Mouse (Mus musculus) fibroblast of lung, adult 2 months (primary cell): Measurements from ENCODE around the gene Tmco4.
"Not testable (repeated sequence)": the region's sequence is repeated elsewhere in the genome, so short reads cannot be mapped to it uniquely, and the experiment has no call there.

Source experiments
- DNase-seq: peaks from one replicate; pipeline ENCODE4 v3.0.0-alpha.2; 2011; ENCODE audit warnings: low read depth

Tmco4 gene

DNA sequence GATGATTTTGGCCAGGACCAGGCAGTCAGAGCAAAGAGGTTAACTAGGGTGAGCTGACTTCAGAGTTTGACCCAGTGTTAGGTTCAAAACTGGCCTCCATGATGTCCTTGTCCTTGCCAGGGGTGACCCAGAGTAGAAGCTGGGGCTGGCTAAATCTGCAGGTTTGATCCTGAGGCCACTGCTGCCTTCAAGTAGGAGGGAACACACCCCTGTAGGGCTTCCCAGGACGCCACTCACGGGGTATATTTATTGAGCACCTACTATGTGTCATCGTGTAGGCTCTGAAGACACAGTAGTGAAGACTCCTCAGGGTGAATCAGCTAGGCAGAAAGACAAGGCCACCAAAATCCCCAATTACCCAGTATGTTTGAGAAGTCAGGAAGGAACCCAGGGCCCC, 1.0 kb downstream of the Tmco4 start:
- DNase-seq, result no peak

- DNase-seq, result not testable (repeated sequence)
These were observed 1.9 kb downstream of the Tmco4 start for GRCm38 (mm10) chr4:138974540-138974939.

- no peak for DNase-seq
These were observed 2.5 kb downstream of the Tmco4 start for GRCm38 (mm10) chr4:138975194-138975593.

DNA sequence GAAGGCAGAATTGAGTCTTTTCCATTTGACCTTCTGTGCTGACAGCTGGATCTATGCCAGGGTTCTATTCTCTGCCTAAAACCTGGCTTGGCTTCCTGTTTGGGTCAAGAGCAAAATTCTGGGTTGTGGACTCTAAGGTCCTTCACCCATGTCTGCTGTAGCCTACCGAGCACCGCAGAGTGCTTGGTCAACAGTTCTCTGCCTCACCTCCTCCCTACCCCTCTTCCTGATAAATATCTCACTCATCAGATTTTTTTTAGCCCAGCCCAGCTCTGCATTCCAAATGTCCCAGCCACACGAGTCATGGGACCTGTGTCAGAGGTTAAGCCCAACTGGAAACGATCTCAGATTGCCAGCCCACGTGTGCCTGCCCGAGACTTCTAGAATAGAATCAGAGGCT, 3.4 kb downstream of the Tmco4 start:
- no peak for DNase-seq

DNA sequence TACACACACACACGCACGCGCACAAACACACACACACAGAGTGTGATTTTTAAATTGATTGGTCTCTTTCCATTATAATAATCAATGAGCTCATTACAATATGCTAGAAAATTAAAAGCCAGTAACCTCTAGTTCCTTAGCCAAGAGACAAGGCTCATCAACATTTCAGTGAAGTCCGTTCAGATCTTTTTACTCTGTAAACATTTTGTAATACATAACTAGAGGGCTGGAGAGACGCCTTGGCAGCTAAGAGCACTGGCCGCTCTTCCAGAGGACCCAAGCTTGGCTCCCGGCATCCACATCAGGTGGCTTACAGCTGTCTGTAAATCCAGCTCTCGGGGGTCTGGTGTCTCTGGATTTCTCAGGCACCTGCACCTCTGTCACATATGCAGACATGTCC, 7.3 kb downstream of the Tmco4 start:
- DNase-seq, result no peak

DNA sequence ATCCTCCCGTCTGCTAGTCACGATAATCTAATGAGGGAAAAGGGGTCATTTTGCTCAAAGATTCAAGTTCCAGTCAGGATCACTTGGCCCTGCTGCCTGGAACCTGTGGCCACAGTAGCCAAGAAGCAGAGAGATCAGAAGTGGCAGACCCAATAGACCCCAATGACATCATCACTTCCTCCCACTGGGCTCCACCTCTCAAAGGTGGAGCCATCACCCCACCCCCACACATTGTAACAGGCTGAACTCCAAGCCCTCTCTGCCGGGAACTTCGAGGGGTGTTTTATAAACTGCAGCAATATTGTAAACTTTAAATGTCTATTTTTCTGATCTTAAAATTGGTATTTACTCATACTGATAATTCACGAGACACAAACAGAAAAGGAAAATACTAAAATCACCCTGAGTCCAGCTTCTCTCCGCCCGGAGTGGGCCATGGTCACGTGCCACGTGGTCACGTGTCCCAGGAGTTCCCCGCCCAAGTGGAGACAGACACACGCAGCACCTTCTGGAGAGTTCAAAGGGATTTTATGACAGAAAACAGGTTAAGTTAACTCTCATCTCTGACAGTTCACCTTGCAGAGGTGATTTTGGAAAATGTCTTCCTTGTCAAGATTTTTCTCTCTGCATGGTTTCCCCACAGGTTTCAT, 8.2 kb downstream of the Tmco4 start:
- no peak for DNase-seq

- no peak for DNase-seq
These were observed 10.7 kb downstream of the Tmco4 start for GRCm38 (mm10) chr4:138983422-138983821.

DNA sequence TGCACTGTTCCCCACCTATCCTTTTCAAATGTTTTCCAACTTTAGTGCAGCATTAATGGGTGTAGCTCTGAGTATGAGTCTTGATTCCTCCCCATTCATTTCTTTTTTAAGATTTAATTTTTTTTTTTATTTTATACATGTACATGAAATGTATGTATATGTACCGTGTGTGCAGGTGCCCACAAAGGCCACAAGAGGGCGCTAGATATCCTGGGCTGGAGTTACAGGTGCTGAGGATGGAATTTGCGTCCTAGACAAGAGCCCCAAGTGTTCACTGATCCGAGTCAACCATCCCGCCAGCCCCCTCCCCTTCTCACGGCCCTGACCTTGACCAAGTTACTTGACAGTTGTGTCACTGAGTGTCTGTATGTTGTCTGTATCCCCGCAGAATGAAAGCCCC, 12.1 kb downstream of the Tmco4 start:
- DNase-seq, result no peak

- no peak for DNase-seq
These were observed 13.6 kb downstream of the Tmco4 start for GRCm38 (mm10) chr4:138986280-138986679.

DNA sequence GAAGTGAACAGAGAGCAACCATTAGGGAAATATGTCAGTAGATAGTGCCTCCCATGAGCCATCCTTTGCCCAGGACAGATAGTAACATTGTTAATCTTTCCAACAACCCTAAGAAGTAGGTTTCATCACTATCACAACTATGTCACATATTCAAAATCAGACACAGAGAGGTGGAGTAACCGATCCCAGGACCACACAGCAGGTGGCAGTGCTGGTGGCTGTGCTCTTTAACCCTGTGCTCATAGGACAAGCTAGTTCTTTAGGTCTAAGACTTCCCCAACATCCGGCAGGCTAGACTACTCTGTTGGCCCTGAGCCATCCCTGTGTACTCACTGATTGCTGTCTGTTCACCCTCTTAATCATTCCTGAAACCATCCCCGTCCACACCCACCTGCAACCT, 21.7 kb downstream of the Tmco4 start:
- no peak for DNase-seq

GRCm38 (mm10) chr4:138996410-138996809, 23.7 kb downstream of the Tmco4 start:
- DNase-seq, result no peak

DNA sequence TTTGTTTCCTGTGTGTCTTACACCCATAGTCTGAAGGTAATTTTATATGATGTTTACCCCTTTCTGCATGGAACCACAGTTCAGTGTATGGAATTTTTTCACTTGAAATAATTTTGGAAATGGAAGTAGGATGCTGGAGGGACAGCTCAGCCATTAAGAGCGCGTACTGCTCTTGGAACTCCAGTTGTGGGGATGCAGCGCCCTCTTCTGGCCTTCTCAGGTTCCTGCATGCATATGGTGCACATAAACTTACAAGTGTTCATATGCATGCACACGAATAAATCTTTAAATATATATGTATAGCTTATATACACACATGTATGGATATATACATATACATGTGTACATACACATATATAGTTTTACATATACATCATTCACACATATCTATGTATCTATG, 24.4 kb downstream of the Tmco4 start:
- DNase-seq, result no peak

GRCm38 (mm10) chr4:138998611-138999010, 25.9 kb downstream of the Tmco4 start:
- no peak for DNase-seq

DNA sequence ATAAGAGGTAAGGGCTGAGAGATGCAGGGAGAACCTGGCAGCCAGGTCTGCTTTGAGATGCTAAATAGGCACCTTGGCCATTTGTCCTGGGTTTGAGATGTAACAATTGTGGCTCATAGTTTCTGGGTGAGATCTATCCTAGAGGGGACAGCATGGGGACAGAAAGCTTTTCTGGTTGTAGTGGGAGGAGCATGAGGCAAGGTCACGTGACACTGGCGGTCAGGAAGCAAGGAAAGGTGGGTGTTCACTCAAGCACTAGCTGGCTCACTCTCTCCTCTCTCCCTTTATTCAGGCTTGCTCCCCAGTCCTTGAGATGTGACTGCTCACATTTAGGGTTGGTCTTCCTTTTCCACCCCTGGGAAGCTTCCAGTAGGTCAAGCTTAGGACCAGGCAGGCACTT, 28.3 kb downstream of the Tmco4 start:
- DNase-seq, result no peak

GRCm38 (mm10) chr4:139001433-139001832, 28.7 kb downstream of the Tmco4 start:
- no peak for DNase-seq

- no peak for DNase-seq
These were observed 31.4 kb downstream of the Tmco4 start for GRCm38 (mm10) chr4:139004067-139004466.

GRCm38 (mm10) chr4:139005214-139005613, 32.5 kb downstream of the Tmco4 start:
- DNase-seq, result no peak

- DNase-seq, result no peak
These were observed 34.7 kb downstream of the Tmco4 start for GRCm38 (mm10) chr4:139007353-139007752.

DNA sequence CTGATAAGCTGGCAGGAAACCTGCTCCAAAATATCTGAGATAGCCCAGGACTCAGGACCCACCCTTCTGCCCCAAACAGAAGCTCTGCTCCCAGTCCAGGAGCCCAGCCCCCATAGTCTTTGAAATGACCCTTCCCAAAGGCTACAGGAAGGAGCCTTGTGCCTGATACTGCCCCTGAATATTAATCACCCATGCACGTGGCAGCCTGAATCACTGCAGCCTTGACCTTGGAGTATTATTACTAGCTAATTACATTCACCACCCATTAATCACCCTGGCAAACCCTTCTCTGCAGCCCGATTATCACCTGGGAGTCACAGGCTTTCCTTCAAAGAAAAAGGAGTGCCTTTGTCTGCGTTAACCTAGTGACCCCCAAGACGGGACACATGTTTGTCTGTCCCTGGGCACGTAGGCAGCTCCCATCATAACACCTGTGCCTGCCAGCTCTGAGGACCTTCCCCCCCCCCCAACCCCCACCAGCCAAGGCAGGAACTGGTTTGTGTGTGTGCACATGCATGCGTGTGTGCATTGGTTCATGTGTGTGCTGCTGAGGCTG, 35.4 kb downstream of the Tmco4 start:
- DNase-seq, result no peak

GRCm38 (mm10) chr4:139011201-139011702, 38.6 kb downstream of the Tmco4 start:
- DNase-seq, result no peak

DNA sequence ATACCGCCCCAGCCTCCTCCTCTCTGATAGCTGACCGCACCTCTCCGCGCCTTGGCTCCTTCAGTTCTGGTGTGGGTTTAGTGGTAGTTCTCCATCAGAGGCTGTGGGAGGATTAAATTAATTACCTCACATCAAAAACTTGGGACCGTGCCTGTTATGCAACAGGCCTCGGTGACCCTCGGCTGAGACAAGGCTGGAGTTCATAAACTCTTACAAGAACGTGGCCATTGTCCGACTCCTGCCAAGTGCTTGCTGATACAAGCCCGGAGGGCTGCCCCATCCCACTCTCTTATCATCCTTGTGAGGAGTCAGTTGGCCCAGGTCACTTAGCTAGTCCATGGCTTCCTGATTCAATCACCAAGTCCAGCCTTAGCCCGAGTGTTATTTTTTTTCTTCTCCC, 40.6 kb downstream of the Tmco4 start:
- no peak for DNase-seq

GRCm38 (mm10) chr4:139014793-139015192, 42.1 kb downstream of the Tmco4 start:
- DNase-seq, result no peak

DNA sequence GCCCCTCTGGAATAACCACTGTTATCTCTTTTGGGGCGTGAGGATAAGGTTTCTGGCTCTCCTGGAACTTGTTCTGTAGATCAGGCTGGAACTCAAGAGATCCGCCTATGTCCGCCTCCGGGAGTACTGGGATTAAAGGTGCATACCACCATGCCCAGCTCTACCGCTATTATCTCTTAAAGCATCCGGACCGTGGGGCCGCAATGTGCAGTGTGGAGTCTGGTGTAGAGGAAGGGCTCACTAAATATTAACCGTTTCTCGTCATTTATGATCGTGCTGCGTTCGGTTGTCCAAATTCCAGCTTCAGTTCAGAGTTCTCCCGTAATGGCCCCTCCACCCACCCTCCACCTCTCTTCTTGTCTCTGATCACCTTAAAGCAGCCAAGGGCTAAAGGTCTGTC, 45.7 kb downstream of the Tmco4 start:
- DNase-seq, result no peak

GRCm38 (mm10) chr4:139018976-139019375, 46.3 kb downstream of the Tmco4 start:
- DNase-seq, result no peak
